Mouse (Mus musculus) C2C12 (cell line): Measurements from ENCODE around the gene Alkbh3.

Experiments
- CEBPB ChIP-seq: IDR thresholded peaks from one replicate; pipeline ENCODE4 v1.6.1; 2011; ENCODE audit warnings: low read depth, mild to moderate bottlenecking, control low read depth, moderate library complexity
- CTCF ChIP-seq: IDR thresholded peaks from one replicate; pipeline ENCODE4 v1.5.1; 2011; ENCODE audit not compliant: control insufficient read depth, insufficient read depth, insufficient read length
- MAX ChIP-seq: IDR thresholded peaks from one replicate; pipeline ENCODE4 v1.6.1; 2011; ENCODE audit warnings: mild to moderate bottlenecking, control low read depth

GRCm38 (mm10) chr2:94001918-94002317 is 8.7 kb downstream of the Alkbh3 start:
- no peak for TF ChIP-seq MAX
- TF ChIP-seq CEBPB: no peak
- no peak for TF ChIP-seq CTCF
